Mouse (Mus musculus) NIH3T3 (cell line): ENCODE data around the gene Krt17.
"Not testable (repeated sequence)": the region's sequence is repeated elsewhere in the genome, so short reads cannot be mapped to it uniquely, and the experiment has no call there.

Experiments used
- DNase-seq: peaks from one replicate; pipeline ENCODE4 v3.0.0-alpha.2; 2012; ENCODE audit warnings: low read depth

Gene Krt17

GRCm38 (mm10) chr11:100262058-100262980, 1.5 kb upstream of the Krt17 start:
- DNase-seq, result no peak

GRCm38 (mm10) chr11:100261235-100261605, 391 bp upstream of the Krt17 start:
- no peak for DNase-seq

- no peak for DNase-seq
Measured at GRCm38 (mm10) chr11:100259079-100259478, 1.8 kb downstream of the Krt17 start.

- no peak for DNase-seq
Measured at GRCm38 (mm10) chr11:100257967-100258366, 2.9 kb downstream of the Krt17 start.

GRCm38 (mm10) chr11:100255514-100255913, 5.3 kb downstream of the Krt17 start:
- DNase-seq, result no peak

GRCm38 (mm10) chr11:100254360-100255090, 6.3 kb downstream of the Krt17 start:
- no peak for DNase-seq

GRCm38 (mm10) chr11:100248852-100249465, 11.9 kb downstream of the Krt17 start, which contains the start of gene Krt16:
TSS of gene Krt16 (minus strand) at chr11:100248902.
- DNase-seq, result peak; percentile 14

GRCm38 (mm10) chr11:100246471-100246870, 14.4 kb downstream of the Krt17 start:
- not testable (repeated sequence) for DNase-seq

GRCm38 (mm10) chr11:100240272-100240671, 20.6 kb downstream of the Krt17 start:
- DNase-seq, result not testable (repeated sequence)

- no peak for DNase-seq
Measured at GRCm38 (mm10) chr11:100221741-100222140, 39.1 kb downstream of the Krt17 start.

- no peak for DNase-seq
Measured at GRCm38 (mm10) chr11:100219304-100219703, 41.5 kb downstream of the Krt17 start.

GRCm38 (mm10) chr11:100208542-100208941, 52.3 kb downstream of the Krt17 start:
- no peak for DNase-seq

GRCm38 (mm10) chr11:100207498-100207897, 53.3 kb downstream of the Krt17 start, which contains the start of gene Krt14:
TSS of gene Krt14 (minus strand) at chr11:100207548.
- peak; percentile 55 for DNase-seq
